Mouse (Mus musculus): ENCODE data around the gene Plin4. TPM values are rescaled to one million over a fixed set of nuclear protein-coding genes. Genes with fewer than 3 reads are reported as not detected.

Plin4 gene
- polyA plus RNA-seq, 1 experiment = 3.0 TPM

- Histone ChIP-seq H3K4me1 (ENCODE audit: control insufficient read depth, insufficient read depth, insufficient read length) (peaks cover 8% of the 10 kb centered on the region), H3K27me3 (ENCODE audit: control insufficient read depth, insufficient read depth, low read length) (peaks cover 17% of the 10 kb centered on the region), H3K36me3 (ENCODE audit: control insufficient read depth, insufficient read depth, low read length) (no peaks in the 10 kb centered on the region), H3K27ac (ENCODE audit: insufficient read depth, low read length) (no peak overlapping the region), H3K4me3 (ENCODE audit: extremely low read depth, insufficient read depth, insufficient read length) (no peak overlapping the region)
- WGBS = 80% methylated on average over 7 of the region's 7 CpGs
- TF ChIP-seq CTCF (IDR thresholded peaks at IDR 0.05; ENCODE audit: extremely low read depth, insufficient read depth, insufficient read length, insufficient replicate concordance) (no peak), POLR2A (IDR thresholded peaks at IDR 0.05; ENCODE audit: low read depth, low read length) (no peak)
- DNase-seq (ENCODE audit: low read depth in 1 of 2, low spot score in 2 of 2) = no peak
Measured at GRCm38 (mm10) chr17:56136558-56136957, 27.0 kb upstream of the Plin4 start.

DNA sequence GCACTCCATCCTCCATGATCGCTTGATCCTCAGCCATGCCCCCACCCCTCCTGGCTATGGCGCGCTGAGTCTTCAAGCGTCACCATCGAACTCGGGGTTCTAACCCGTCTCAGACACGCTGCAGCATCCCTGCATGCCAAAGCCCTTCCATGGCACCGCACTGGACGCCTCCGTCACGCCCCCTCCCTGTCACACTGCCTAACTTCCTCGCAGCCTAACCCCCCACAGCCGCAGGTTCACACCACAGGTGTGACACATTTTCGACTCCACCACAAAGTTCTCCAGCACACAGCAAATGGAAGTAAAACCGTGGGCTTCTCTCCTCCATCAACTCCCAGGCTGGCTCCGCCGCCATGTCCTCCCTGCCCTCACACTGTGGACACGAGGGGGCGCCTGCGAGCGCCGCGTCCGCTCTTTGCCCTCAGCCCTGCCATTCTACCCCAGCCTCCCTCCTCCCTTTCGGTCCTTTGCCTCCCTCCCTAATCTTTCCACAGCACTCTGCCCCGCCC lies 24.9 kb upstream of the Plin4 start:
- H3K4me3 ChIP-seq (ENCODE audit: extremely low read depth, insufficient read depth, insufficient read length) = peak overlapping the region; percentile 56
- no peak for TF ChIP-seq POLR2A (IDR thresholded peaks at IDR 0.05; ENCODE audit: low read depth, low read length)
- peak; percentile 99 for TF ChIP-seq CTCF (IDR thresholded peaks at IDR 0.05; ENCODE audit: extremely low read depth, insufficient read depth, insufficient read length, insufficient replicate concordance)
- 3% methylated on average over 27 of the region's 27 CpGs for WGBS

DNA sequence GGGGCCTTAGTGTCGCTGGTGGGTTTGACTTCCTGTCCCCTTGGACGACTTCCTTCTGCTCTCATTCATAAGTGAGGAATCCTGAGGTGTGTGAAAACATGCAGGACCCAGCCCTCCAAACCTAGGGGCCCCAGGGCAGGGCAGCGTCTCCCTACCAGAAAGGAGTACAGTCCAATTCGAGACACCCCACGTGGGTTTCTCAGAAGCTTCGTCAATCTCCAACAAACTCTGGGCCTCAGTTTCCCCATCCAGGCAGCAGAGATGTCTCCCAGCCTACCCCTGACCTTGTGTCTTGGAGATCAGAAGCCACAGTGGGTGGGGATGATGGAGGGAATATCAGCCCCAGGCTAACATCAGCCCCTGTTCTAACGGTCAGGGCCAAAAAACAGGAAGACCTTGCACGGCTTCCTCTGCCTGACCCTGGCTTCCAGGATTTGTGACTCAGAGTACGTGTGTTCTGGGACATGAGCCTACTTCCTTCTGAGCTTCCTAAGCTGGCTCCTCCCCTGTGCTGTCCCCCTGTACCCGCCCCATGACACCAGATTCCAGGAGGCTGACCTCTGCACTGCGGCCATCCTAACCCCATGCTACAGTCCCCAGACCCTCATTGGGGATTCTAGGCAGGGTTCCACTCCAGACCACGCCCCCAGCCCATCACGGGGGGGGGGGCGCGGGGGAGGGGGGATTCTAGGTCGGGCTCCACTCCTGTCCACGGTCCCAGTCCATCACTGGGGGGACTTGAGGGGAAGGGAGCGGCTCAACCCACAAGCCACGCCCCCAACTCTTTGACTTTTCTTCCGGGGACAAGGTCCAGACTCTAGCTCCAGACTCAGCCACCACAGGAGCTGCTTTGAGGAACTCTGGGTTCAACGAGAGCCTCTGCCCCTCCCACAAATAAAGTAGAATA lies 24.1 kb upstream of the Plin4 start:
- peak in 1 of 2 experiments; percentile 32 for DNase-seq (ENCODE audit: low read depth in 1 of 2, low spot score in 2 of 2)
- Histone ChIP-seq H3K4me1 (ENCODE audit: control insufficient read depth, insufficient read depth, insufficient read length) (peaks cover 5% of the 10 kb centered on the region; the same call in 1 of the 2 replicates), H3K27ac (ENCODE audit: insufficient read depth, low read length) (peak overlapping the region; percentile 47), H3K27me3 (ENCODE audit: control insufficient read depth, insufficient read depth, low read length) (0 out of 2 replicates have a peak, but pooled peaks cover under 1% of the 10 kb centered on the region), H3K4me3 (ENCODE audit: extremely low read depth, insufficient read depth, insufficient read length) (peak overlapping the region; percentile 56; the same call in 1 of the 2 replicates), H3K36me3 (ENCODE audit: control insufficient read depth, insufficient read depth, low read length) (no peaks in the 10 kb centered on the region)
- TF ChIP-seq POLR2A (IDR thresholded peaks at IDR 0.05; ENCODE audit: low read depth, low read length) (no peak), CTCF (IDR thresholded peaks at IDR 0.05; ENCODE audit: extremely low read depth, insufficient read depth, insufficient read length, insufficient replicate concordance) (no peak)
- WGBS = 2% methylated on average over 21 of the region's 21 CpGs

More for the DNA sequence above, 24.9 kb upstream of the Plin4 start:
- Histone ChIP-seq H3K27ac (ENCODE audit: insufficient read depth, low read length) (peak overlapping the region; percentile 36), H3K27me3 (ENCODE audit: control insufficient read depth, insufficient read depth, low read length) (0 out of 2 replicates have a peak, but pooled peaks cover 4% of the 10 kb centered on the region), H3K36me3 (ENCODE audit: control insufficient read depth, insufficient read depth, low read length) (no peaks in the 10 kb centered on the region), H3K4me1 (ENCODE audit: control insufficient read depth, insufficient read depth, insufficient read length) (peaks cover 5% of the 10 kb centered on the region)
- peak; percentile 36 to 71 for DNase-seq (ENCODE audit: low read depth in 1 of 2, low spot score in 2 of 2)

GRCm38 (mm10) chr17:56132661-56133060 lies 23.1 kb upstream of the Plin4 start:
- Histone ChIP-seq H3K4me1 (ENCODE audit: control insufficient read depth, insufficient read depth, insufficient read length) (peaks cover 5% of the 10 kb centered on the region; the same call in 1 of the 2 replicates), H3K27me3 (ENCODE audit: control insufficient read depth, insufficient read depth, low read length) (no peaks in the 10 kb centered on the region), H3K36me3 (ENCODE audit: control insufficient read depth, insufficient read depth, low read length) (no peaks in the 10 kb centered on the region), H3K27ac (ENCODE audit: insufficient read depth, low read length) (no peak overlapping the region), H3K4me3 (ENCODE audit: extremely low read depth, insufficient read depth, insufficient read length) (no peak overlapping the region)
- DNase-seq (ENCODE audit: low read depth in 1 of 2, low spot score in 2 of 2) = peak; percentile 42 to 58
- 6% methylated on average over 14 of the region's 14 CpGs for WGBS
- TF ChIP-seq POLR2A (IDR thresholded peaks at IDR 0.05; ENCODE audit: low read depth, low read length) (no peak), CTCF (IDR thresholded peaks at IDR 0.05; ENCODE audit: extremely low read depth, insufficient read depth, insufficient read length, insufficient replicate concordance) (peak; percentile 81)

GRCm38 (mm10) chr17:56131814-56132213 lies 22.2 kb upstream of the Plin4 start:
- 42% methylated on average over 7 of the region's 7 CpGs for WGBS
- TF ChIP-seq POLR2A (IDR thresholded peaks at IDR 0.05; ENCODE audit: low read depth, low read length) (no peak), CTCF (IDR thresholded peaks at IDR 0.05; ENCODE audit: extremely low read depth, insufficient read depth, insufficient read length, insufficient replicate concordance) (peak; percentile 87; the same call in 1 of the 2 replicates)
- Histone ChIP-seq H3K27me3 (ENCODE audit: control insufficient read depth, insufficient read depth, low read length) (no peaks in the 10 kb centered on the region), H3K4me1 (ENCODE audit: control insufficient read depth, insufficient read depth, insufficient read length) (peaks cover 5% of the 10 kb centered on the region; the same call in 1 of the 2 replicates), H3K36me3 (ENCODE audit: control insufficient read depth, insufficient read depth, low read length) (no peaks in the 10 kb centered on the region), H3K4me3 (ENCODE audit: extremely low read depth, insufficient read depth, insufficient read length) (no peak overlapping the region), H3K27ac (ENCODE audit: insufficient read depth, low read length) (no peak overlapping the region)
- peak; percentile 36 to 64 for DNase-seq (ENCODE audit: low read depth in 1 of 2, low spot score in 2 of 2)

GRCm38 (mm10) chr17:56131136-56131535 lies 21.5 kb upstream of the Plin4 start:
- WGBS = 87% methylated on average over 10 of the region's 10 CpGs
- no peak overlapping the region for H3K4me3 ChIP-seq (ENCODE audit: extremely low read depth, insufficient read depth, insufficient read length)
- H3K4me1 ChIP-seq (ENCODE audit: control insufficient read depth, insufficient read depth, insufficient read length) = peaks cover 5% of the 10 kb centered on the region; the same call in 1 of the 2 replicates
- DNase-seq (ENCODE audit: low read depth in 1 of 2, low spot score in 2 of 2) = no peak
- TF ChIP-seq POLR2A (IDR thresholded peaks at IDR 0.05; ENCODE audit: low read depth, low read length) = no peak
- no peak for TF ChIP-seq CTCF (IDR thresholded peaks at IDR 0.05; ENCODE audit: extremely low read depth, insufficient read depth, insufficient read length, insufficient replicate concordance)
- no peaks in the 10 kb centered on the region for H3K36me3 ChIP-seq (ENCODE audit: control insufficient read depth, insufficient read depth, low read length)
- H3K27ac ChIP-seq (ENCODE audit: insufficient read depth, low read length) = no peak overlapping the region
- H3K27me3 ChIP-seq (ENCODE audit: control insufficient read depth, insufficient read depth, low read length) = no peaks in the 10 kb centered on the region
